Mouse (Mus musculus): ENCODE data around the gene Tppp3. TPM values are rescaled to one million over a fixed set of nuclear protein-coding genes. Genes with fewer than 3 reads are reported as not detected.

The Tppp3 gene
- polyA plus RNA-seq, 1 experiment from 2014 or later: 23.3 TPM

DNA sequence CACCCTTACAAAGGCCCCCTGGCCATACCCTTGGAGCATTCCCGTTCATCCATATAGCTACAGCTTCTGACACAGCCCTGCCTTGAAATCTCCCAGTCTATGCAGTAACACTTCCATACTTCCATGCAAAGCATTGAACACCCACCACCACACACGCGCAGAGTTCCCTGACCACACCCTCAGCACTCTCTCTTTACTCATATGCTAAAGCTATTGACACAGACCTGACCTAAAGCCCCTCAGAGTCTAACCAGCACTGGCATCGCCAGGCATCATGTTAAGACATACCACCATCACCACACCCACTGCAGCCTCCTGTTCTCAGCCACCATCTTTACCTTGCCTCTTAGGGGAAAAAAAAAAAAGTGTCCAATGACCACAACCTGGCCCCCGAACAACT lies 1.1 kb downstream of the Tppp3 start:
- Histone ChIP-seq H3K9me3 (no peaks in the 10 kb centered on the region), H3K27me3 (ENCODE audit: poor library complexity, severe bottlenecking) (peaks cover 58% of the 10 kb centered on the region), H3K36me3 (replicated peaks) (peaks cover 9% of the 10 kb centered on the region), H3K27ac (0 out of 2 replicates have a peak overlapping the region, but pooled peaks have one; percentile 79), H3K4me3 (peak overlapping the region; percentile 51; the same call in 1 of the 2 replicates), H3K4me1 (peaks cover 71% of the 10 kb centered on the region)
- WGBS: 85% methylated on average over 5 of the region's 5 CpGs
- no peak for DNase-seq (ENCODE audit: extremely low spot score, low spot score)

DNA sequence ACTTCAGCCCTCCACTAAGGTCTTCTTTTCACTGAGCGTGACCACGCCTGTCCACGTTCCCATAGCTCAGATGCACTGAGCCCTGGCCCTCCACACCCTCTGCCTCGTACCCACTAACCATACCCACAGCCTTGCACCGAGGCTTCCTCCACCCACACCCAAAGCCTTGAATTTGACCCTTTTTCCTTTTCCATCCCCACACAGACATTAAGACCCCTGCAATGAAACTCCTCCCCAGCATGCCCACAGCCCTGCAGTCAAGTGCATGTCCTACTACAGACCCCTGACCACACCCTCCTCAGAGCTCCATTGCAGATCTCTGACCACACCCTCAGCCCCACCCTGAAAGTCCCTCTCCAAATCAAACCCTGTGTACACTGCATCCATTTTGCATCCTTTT lies 1.5 kb downstream of the Tppp3 start:
- Histone ChIP-seq H3K27ac (peak overlapping the region; percentile 69; the same call in 1 of the 2 replicates), H3K4me1 (peaks cover 68% of the 10 kb centered on the region), H3K4me3 (peak overlapping the region; percentile 51; the same call in 1 of the 2 replicates), H3K9me3 (no peaks in the 10 kb centered on the region), H3K36me3 (replicated peaks) (peaks cover 9% of the 10 kb centered on the region), H3K27me3 (ENCODE audit: poor library complexity, severe bottlenecking) (peaks cover 53% of the 10 kb centered on the region)
- 98% methylated on average over 5 of the region's 5 CpGs for WGBS
- DNase-seq (ENCODE audit: extremely low spot score, low spot score): no peak

DNA sequence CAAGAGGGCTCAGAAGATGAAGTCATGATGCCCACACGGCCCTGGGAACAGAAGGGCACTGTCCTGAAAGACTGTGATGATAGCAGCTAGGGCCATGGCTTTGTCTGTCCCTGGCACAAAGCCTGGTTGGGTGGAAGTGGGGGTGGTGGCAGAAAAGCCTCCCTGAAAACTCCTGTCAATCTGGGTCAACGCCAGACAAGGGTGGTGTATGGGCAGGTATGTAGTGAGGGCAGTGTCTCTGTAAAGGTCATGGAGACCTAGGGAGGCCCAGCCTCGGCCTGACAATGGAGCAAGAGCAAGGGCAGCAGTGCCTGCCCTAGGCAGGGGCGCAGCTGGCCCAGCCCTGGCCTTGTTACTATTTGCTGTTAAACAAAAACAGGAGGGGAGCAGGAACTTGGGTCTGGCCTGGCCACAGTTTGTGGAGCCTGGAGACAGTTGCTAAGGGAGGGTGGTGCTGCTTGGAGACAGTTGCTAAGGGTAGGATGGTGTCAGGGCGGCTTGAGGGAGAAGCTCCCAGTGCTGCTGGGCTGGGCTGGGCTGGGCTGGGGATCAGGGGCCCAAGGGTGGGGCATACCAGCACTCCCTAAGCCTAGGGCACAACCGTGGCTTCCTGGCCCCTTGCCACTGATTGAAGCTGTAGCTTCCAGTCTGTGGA lies 2.2 kb downstream of the Tppp3 start:
- peaks cover 68% of the 10 kb centered on the region for H3K4me1 ChIP-seq
- WGBS: 37% methylated on average over 6 of the region's 6 CpGs
- peaks cover 47% of the 10 kb centered on the region for H3K27me3 ChIP-seq (ENCODE audit: poor library complexity, severe bottlenecking)
- peak; percentile 63 for DNase-seq (ENCODE audit: extremely low spot score, low spot score)
- peaks cover 9% of the 10 kb centered on the region for H3K36me3 ChIP-seq (replicated peaks)
- no peak overlapping the region for H3K4me3 ChIP-seq
- no peaks in the 10 kb centered on the region for H3K9me3 ChIP-seq
- H3K27ac ChIP-seq: peak overlapping the region; percentile 69

DNA sequence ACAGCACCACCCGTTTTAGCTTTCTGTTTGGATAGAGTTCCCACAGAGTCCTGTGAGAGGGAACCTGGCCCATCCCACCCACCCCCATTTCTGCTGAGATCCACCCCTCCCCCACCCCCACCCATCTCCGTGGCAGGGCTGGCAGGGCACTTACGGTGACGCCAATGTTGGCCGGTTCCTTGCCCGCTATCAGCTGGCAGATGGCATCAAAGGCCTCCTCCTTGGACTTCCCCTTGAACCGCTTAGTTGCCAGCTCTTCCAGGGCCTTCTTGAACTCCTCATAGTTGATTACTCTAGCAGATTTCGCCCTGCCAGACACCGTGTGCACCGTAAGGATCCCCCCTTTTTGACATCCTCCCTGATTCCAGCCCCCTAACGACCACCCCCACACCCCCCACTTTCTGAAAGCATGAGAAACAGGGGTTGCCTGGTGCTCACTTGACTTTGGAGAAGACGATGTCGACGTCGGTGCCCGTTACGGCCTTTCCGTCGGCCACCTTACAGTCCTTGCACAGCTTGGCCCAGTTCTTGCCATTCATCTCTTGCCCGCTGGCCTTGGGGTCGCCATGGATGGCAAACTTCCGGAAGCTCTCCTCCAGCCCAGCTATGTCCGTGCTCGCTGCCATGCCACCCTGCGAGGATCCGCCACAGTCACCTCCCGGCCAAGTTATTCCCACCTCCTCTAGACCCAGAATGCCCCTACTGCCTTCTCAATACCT lies 3.2 kb downstream of the Tppp3 start:
- no peak for DNase-seq (ENCODE audit: extremely low spot score, low spot score)
- Histone ChIP-seq H3K27me3 (ENCODE audit: poor library complexity, severe bottlenecking) (peaks cover 37% of the 10 kb centered on the region), H3K9me3 (no peaks in the 10 kb centered on the region), H3K4me3 (no peak overlapping the region), H3K27ac (0 out of 2 replicates have a peak overlapping the region, but pooled peaks have one; percentile 20), H3K4me1 (peaks cover 68% of the 10 kb centered on the region), H3K36me3 (replicated peaks) (peaks cover 9% of the 10 kb centered on the region)
- WGBS: 91% methylated on average over 27 of the region's 27 CpGs

DNA sequence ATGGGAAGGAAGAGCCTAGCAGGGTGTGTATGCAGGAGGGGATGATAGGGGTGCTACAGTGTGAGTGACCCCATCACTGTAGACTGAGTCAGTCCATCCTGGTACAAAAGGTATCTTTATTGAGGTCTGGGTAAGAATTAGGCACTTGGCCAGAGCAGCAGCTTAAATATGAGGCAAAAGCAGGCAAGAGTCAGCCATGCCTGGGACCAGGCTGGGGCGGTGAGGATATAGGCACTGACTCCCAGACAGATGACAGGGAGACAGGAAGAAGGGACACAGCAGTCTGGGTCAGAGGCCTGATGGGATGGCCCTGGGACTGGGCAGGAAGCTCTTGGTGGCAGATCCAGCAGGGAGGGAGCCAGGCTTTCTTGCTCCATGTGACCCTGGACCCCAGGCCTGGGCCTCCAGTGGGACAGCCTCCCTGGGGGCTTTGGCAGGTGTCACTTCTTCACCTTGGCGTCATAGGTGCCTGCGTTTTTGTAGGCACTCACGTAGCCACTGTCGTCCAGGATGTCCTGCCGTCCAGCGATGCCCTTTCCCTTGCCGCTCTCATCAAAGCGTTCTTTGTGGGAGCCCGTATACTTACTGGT lies 3.8 kb downstream of the Tppp3 start:
- H3K9me3 ChIP-seq: no peaks in the 10 kb centered on the region
- 94% methylated on average over 10 of the region's 10 CpGs for WGBS

DNA sequence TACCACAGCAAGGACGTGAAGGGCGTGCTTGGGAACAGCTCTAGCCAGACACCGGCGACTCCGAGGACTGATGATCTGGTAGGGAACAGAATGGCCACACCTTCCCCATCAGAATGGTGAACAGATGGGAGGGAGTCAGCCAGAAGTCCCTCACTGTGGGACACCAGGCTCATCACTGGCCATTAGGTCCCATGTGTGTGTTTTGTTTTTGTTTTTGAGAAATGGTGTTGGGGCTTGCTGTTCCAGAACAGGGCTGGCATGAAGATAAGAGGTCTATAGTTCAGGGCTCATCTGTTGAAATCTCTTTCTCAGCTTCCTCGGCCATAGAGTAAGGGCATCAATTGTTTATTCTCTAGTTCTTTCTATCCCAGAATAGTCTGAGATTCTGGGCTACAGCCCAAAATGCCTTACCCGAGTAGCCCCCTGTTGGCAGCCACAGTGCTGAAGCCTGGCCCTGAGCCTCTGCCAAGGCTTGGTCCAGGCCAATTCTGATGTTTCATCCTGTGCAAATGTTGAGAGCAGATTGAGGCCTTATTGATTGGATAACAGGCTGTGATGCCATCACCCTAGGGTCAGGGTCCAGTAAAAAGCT lies 4.5 kb downstream of the Tppp3 start:
- Histone ChIP-seq H3K36me3 (replicated peaks) (peaks cover 9% of the 10 kb centered on the region; the same call in 1 of the 2 replicates), H3K27me3 (ENCODE audit: poor library complexity, severe bottlenecking) (peaks cover 23% of the 10 kb centered on the region), H3K4me1 (peaks cover 57% of the 10 kb centered on the region), H3K27ac (no peak overlapping the region), H3K9me3 (no peaks in the 10 kb centered on the region), H3K4me3 (no peak overlapping the region)
- DNase-seq (ENCODE audit: extremely low spot score, low spot score): no peak
- 87% methylated on average over 7 of the region's 7 CpGs for WGBS

More for the DNA sequence above, 3.8 kb downstream of the Tppp3 start:
- Histone ChIP-seq H3K4me3 (no peak overlapping the region), H3K36me3 (replicated peaks) (peaks cover 9% of the 10 kb centered on the region; the same call in 1 of the 2 replicates), H3K27ac (no peak overlapping the region), H3K27me3 (ENCODE audit: poor library complexity, severe bottlenecking) (peaks cover 30% of the 10 kb centered on the region), H3K4me1 (peaks cover 64% of the 10 kb centered on the region)
- no peak for DNase-seq (ENCODE audit: extremely low spot score, low spot score)

DNA sequence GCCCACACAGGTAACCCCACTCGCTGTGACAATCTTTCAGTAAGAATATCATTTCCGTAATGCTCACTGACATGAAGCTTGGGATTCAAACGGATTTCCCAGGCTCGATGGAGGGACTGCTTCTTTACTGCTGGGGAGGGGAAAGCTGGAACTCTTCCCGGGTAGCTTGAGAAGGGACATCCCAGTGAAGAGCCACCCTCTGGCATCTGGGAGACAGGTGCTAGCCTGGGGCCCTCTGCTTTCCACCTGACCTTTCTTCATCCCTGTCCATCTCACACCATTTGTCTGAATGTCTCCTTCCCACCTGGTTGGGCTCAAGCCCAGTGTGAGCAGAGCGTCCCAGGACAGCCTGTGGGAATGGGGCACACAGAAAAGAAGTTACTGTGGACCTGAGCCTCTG lies 5.1 kb downstream of the Tppp3 start:
- H3K4me1 ChIP-seq: peaks cover 52% of the 10 kb centered on the region
- peaks cover 9% of the 10 kb centered on the region; the same call in 1 of the 2 replicates for H3K36me3 ChIP-seq (replicated peaks)
- H3K27me3 ChIP-seq (ENCODE audit: poor library complexity, severe bottlenecking): peaks cover 18% of the 10 kb centered on the region
- H3K9me3 ChIP-seq: no peaks in the 10 kb centered on the region
- 86% methylated on average over 6 of the region's 6 CpGs for WGBS
- H3K27ac ChIP-seq: no peak overlapping the region
- no peak for DNase-seq (ENCODE audit: extremely low spot score, low spot score)
- H3K4me3 ChIP-seq: no peak overlapping the region

DNA sequence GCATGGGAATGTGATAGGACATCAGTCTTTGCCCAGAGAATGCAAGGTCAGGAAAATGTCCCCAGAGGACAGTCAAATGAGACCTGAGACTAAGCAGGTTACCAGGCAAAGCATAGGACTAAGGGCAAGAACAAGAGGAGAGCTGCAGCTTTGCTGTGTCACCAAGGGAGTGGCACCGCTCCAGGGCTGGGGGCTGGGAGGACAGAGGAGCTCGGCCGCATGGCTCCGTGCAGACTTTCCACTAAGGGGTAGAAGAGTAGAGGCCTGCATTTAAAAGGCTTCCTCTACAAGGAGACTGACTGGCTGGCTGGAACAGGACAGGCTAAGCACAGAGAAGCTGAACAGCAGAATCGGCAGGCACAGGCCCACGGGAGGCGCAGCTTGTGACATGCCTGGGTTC lies 6.7 kb downstream of the Tppp3 start:
- Histone ChIP-seq H3K27me3 (ENCODE audit: poor library complexity, severe bottlenecking) (0 out of 2 replicates have a peak, but pooled peaks cover 6% of the 10 kb centered on the region), H3K4me3 (no peak overlapping the region), H3K36me3 (replicated peaks) (peaks cover 9% of the 10 kb centered on the region; the same call in 1 of the 2 replicates), H3K27ac (peak overlapping the region; percentile 13), H3K9me3 (no peaks in the 10 kb centered on the region), H3K4me1 (peaks cover 35% of the 10 kb centered on the region)
- WGBS: 82% methylated on average over 7 of the region's 7 CpGs
- DNase-seq (ENCODE audit: extremely low spot score, low spot score): no peak

DNA sequence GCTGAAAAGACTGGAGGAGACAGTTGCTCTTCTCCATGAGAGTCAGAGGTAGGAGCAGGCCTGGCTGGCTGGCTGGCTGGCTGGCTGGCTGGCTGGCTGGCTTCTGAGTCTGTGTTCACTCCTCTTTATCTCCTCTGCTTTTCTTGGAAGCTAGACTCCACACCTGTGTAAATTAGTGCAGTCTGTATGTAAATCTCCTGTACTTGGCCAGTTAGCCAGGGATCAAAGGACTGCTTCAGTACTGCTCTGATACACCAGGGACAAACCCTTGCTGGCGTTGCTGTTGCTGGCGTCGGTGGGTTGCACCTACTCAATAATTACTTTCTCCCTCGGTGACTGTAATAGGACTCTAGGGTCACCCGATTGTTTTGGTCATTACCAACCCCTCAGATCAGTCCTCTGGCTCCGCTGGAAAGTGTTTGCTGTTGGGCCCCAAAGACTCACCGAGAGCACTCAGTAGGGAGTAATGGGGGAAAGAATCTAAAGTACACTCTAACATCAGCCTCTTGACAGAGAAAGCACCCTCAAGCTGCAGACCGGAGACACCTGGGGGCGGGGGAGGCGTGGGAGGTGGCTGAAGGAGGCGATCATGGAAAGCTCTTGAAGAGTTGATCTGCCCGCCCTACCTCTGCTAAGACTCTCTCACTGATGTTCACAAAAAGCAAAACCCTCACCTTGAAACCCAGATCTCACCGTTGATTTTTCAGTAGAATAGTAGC lies 10.1 kb downstream of the Tppp3 start:
- peaks cover 31% of the 10 kb centered on the region for H3K4me1 ChIP-seq
- no peaks in the 10 kb centered on the region for H3K9me3 ChIP-seq
- H3K27ac ChIP-seq: no peak overlapping the region
- H3K27me3 ChIP-seq (ENCODE audit: poor library complexity, severe bottlenecking): no peaks in the 10 kb centered on the region
- H3K4me3 ChIP-seq: no peak overlapping the region
- H3K36me3 ChIP-seq (replicated peaks): no peaks in the 10 kb centered on the region
- no peak for DNase-seq (ENCODE audit: extremely low spot score, low spot score)
- WGBS: 77% methylated on average over 13 of the region's 13 CpGs

DNA sequence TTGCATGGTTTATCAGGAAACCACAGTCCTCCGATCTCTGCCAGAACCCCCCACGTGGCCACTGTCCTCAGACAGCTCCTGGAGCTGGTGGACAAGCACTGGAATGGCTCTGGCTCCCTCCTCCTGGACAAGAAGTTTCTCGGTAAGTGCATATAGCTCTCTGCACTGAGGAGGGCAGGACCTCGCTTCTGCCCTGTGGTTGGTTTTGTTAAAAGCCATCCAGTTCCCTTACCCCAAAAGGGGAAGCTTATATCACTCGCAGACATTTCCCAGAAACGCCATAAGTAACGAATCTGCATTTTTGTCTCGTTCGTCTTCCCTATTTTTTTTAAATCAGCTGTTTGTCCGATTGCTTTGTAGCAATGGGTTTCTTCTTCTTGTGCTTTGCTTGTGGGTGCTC lies 16.1 kb downstream of the Tppp3 start:
- H3K9me3 ChIP-seq: no peaks in the 10 kb centered on the region
- H3K27ac ChIP-seq: no peak overlapping the region
- no peak for DNase-seq (ENCODE audit: extremely low spot score, low spot score)
- H3K36me3 ChIP-seq (replicated peaks): no peaks in the 10 kb centered on the region
- 0 out of 2 replicates have a peak, but pooled peaks cover 9% of the 10 kb centered on the region for H3K27me3 ChIP-seq (ENCODE audit: poor library complexity, severe bottlenecking)
- H3K4me1 ChIP-seq: peaks cover 27% of the 10 kb centered on the region
- 72% methylated on average over 10 of the region's 10 CpGs for WGBS
- H3K4me3 ChIP-seq: no peak overlapping the region

DNA sequence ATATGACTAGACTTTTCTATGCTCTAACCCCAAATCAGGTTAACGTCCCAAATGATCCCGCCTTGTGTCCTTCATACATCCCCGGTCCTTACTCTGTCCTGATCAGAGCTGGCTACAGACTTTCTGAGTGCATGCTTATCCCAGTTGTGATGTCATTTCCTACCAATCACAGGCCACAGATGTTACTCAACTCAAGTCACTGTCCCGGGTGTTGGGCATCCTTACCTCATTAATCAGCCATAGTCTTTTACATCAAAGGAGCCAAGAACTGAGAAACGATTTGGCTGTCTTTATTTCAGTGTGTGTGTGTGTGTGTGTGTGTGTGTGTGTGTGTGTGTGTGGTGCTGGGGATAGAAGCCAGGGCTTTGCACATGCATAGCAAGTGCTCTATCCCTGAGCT lies 17.2 kb downstream of the Tppp3 start:
- H3K4me3 ChIP-seq: no peak overlapping the region
- H3K27ac ChIP-seq: no peak overlapping the region
- DNase-seq (ENCODE audit: extremely low spot score, low spot score): no peak
- H3K27me3 ChIP-seq (ENCODE audit: poor library complexity, severe bottlenecking): 0 out of 2 replicates have a peak, but pooled peaks cover 9% of the 10 kb centered on the region
- H3K4me1 ChIP-seq: peaks cover 27% of the 10 kb centered on the region
- H3K9me3 ChIP-seq: no peaks in the 10 kb centered on the region
- H3K36me3 ChIP-seq (replicated peaks): no peaks in the 10 kb centered on the region
- WGBS: 82% methylated on average over 5 of the region's 5 CpGs

DNA sequence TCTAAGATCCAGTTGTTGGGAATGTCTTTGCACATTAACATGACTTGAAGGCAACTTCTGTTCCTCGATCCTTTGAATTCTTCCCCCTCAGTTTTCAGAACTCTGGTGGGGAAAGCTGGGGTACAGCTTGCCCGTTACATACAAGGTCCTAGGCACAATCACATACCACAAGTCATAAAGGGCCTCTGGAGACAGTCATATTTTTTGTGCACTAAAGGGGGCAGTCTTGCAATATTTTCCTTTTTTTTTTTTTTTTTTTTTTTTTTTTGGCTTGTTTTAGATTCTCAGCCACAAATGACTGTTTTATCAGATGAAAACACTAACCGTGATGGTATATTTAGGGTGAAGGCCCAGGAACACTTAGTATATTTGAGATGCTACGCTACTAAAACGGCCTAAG lies 18.0 kb downstream of the Tppp3 start:
- DNase-seq (ENCODE audit: extremely low spot score, low spot score): no peak
- 89% methylated on average over 5 of the region's 5 CpGs for WGBS
- Histone ChIP-seq H3K27me3 (ENCODE audit: poor library complexity, severe bottlenecking) (0 out of 2 replicates have a peak, but pooled peaks cover 9% of the 10 kb centered on the region), H3K4me1 (peaks cover 23% of the 10 kb centered on the region), H3K27ac (no peak overlapping the region), H3K36me3 (replicated peaks) (no peaks in the 10 kb centered on the region), H3K9me3 (no peaks in the 10 kb centered on the region), H3K4me3 (no peak overlapping the region)
